Mouse (Mus musculus): ENCODE results near the gene Shd.
A peak's percentile ranks its signal among the peaks of the same experiment; 100 is the strongest.

The Shd gene

GRCm38 (mm10) chr17:55959946-55960740, 10.1 kb upstream of the Shd start:
- peak; percentile 39 for DNase-seq

GRCm38 (mm10) chr17:55960791-55961190, 9.5 kb upstream of the Shd start:
- DNase-seq = peak; percentile 36

- no peak for DNase-seq
Observed at GRCm38 (mm10) chr17:55961631-55962030, 8.6 kb upstream of the Shd start.

DNA sequence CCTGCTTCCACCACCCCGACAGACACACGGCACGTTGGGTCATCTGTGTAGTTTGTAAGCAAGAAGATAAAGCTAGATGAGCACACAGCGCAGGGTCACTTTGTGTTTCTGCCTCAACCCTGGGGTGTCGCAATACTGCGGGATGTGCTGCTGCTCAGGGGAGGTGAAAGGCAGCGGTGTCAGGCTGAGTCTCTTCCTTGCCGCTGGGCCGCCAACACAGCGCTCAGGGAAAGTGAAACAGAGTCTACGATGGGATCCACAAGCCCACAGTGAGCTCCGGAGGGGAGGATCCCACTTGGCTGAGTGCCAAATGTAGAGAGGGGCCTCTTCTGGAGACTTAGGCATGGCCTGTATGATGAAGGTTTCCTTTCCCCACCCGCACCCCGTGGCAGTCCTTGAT, 7.1 kb upstream of the Shd start:
- no peak for DNase-seq

- no peak for DNase-seq
Observed at GRCm38 (mm10) chr17:55964496-55964895, 5.8 kb upstream of the Shd start.

- no peak for DNase-seq
Observed at GRCm38 (mm10) chr17:55964996-55965395, 5.3 kb upstream of the Shd start.

DNA sequence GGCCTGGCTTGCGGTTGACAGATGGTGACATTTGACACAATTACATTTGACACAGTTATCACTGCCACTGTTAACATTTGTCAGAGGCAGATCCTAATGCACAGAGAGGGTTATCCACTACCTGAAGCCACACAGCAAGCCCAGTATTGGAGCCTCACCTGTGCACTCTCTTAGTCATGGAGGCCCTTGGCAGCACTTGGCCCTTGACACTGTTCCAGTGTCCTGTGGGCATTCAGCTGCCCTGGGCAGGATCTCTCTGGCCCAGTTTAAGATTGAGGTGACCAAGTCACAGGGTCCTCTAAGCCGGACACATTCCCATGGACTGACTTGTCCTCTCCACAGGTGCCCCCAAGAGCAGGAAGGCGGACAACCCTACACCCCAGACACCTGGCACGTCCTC, 3.1 kb upstream of the Shd start:
- no peak for DNase-seq

GRCm38 (mm10) chr17:55968210-55968609, 2.1 kb upstream of the Shd start:
- DNase-seq = no peak

DNA sequence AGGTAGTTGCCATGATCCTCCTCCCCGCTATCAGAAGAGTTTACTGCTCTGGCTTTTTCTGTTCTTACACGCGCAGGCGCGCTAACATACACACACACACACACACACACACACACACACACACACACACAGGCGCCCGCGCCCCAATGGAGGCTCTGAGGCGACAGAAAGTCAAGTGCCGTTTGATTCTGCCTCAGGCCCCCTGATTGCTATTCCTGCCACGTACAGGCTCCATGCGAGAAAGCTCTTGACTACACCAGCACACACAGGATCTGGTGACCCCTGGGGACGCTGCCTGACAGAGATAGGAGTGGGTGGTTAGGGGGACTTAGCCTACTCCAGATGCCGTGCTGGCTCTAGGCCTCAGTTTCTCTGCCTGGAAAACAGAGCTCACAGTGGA, 707 bp upstream of the Shd start:
- no peak for DNase-seq

DNA sequence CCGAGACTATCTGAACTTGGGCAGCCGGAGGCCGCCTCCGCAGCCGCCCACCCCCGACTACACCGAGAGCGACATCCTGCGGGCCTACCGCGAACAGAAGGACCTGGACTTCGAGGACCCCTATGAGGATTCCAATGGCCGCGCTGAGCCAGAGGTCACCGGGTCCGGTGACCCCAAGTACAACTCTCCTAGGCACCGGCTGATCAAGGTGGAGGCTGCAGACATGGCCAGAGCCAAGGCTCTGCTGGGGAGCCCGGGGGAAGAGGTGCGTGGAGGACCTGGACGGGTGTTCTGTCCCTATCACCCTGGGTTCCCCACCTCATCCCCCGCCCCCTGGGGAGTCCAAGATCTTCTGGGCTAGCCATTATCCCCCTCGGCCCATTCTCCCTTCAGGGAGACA, 1.2 kb downstream of the Shd start:
- DNase-seq = no peak

- peak; percentile 86 for DNase-seq
Observed at GRCm38 (mm10) chr17:55976255-55976862, 6.1 kb downstream of the Shd start.

DNA sequence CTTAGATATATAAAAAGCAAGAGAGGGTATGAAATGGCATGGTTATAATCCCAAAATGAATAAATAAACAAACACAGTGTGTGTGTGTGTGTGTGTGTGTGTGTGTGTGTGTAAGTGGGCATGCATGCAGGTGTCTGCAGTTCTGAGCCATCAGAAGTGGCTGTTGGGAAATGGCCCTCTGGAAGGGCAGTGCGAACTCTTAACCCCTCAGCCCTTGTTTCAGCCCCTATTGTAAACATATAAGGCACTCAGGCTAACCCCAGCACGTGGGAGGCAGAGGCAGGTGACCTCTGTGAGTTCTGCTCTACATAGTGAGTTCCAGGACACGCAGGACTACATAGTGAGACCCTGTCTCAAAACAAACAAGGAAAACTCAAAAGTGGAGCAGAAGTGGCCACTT, 7.0 kb downstream of the Shd start:
- no peak for DNase-seq

DNA sequence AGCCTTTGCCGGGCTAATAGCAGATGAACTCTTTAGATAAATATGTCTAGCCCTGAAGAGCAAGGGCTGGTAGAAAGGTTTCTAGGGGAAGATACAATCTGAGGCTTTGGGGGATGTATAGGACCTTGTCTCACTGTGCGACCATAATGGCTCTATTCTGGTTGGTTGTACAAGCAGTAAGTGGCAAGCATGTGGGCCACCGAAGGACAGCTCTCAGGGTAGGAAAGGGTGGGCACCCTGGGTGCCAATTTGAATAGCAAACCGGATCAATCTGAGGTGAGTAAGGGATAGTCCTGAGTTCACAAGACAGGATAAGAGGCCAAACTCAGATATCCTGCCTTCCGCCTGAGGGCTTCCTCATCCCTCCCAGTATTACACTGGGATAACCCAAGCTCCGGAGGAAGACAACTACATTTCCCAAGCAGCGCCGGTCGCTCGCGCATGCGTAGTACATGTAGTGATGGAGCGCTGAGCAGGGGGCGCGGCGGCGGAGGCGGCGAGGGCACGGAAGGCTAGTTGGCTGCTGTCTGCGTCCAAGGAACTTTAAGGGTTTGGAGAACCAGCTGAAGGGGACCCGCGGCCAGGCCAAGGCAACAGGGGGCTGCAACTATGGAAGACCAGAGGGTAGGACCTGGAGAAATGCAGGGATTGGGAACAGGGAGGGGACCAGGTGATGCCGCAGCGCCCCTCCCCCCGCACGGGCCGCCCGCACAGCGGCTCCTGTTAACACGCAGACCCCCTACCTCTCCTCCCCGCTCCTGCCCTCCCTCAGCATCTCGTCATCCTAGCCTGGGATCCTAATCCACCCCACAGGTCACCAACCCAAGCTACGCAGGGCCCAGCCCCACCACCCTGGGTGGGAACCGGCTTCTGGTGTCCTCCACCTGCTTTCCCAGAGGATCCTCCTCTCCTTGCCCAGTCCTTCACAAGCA, 16.0 kb downstream of the Shd start, which contains the start of gene Fsd1:
Gene Fsd1, plus strand, starts transcription at position 480 of the 932 bp plus-strand sequence.
- DNase-seq = peak; percentile 82

- no peak for DNase-seq
Observed at GRCm38 (mm10) chr17:55990278-55990898, 20.1 kb downstream of the Shd start.

- DNase-seq = no peak
Observed at GRCm38 (mm10) chr17:55996007-55996406, 25.7 kb downstream of the Shd start.

GRCm38 (mm10) chr17:55999794-56000499, 29.7 kb downstream of the Shd start:
- DNase-seq = no peak

DNA sequence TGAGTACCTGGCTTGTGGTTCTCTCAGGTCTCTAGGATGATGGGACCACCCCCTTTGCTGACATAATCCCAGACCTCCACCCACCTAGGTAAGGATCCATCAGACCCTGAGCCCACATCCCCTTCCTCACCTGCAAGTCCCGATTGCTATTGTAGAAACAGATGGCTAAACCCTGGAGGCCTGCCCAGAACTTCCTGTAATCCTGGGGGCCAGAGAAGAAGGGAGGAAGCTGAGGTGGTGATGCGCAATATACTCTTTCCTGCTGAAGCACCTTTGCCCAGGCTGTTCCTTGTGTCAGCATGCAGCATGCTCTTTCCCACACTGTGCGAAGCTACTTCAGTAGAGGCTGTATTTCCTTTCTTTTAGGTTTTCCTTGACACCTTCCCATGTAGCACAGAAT, 32.7 kb downstream of the Shd start:
- no peak for DNase-seq

GRCm38 (mm10) chr17:56005415-56006061, 35.3 kb downstream of the Shd start, which contains the start of the genes Stap2 and Mpnd:
TSS of gene Stap2 (minus strand) at chr17:56005584.
TSS of gene Mpnd (plus strand) at chr17:56005711.
- DNase-seq = no peak

DNA sequence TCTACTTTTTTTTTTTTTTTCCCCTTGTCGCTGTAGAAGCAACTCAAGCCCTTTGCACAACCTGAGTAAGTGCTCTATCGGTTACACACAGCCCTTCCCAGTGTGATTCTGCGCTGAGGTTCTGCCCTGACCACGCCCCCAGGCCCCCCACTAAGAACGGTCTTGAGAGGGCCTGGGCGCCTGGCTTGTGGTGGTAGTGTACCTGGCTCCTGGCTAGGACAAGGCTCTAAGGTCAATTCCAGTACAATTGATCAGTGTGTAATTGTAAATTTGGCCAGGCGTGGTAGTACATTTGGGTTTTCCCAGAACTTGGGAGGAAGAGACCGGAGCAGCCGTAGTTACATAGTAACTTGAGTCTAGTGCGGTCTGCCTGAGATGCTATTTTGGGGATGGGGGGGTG, 36.7 kb downstream of the Shd start:
- no peak for DNase-seq

GRCm38 (mm10) chr17:56007444-56008355, 37.4 kb downstream of the Shd start:
- no peak for DNase-seq
